Mouse (Mus musculus): ENCODE data around the gene A430033K04Rik. TPM values are rescaled to one million over a fixed set of nuclear protein-coding genes. Genes with fewer than 3 reads are reported as not detected.

A430033K04Rik gene
- polyA plus RNA-seq (2017; shearing (Covaris generic)), result 2.6 TPM

GRCm38 (mm10) chr5:138622645-138623477 lies at the start of gene A430033K04Rik:
A430033K04Rik (plus strand) TSS chr5:138622859.

DNA sequence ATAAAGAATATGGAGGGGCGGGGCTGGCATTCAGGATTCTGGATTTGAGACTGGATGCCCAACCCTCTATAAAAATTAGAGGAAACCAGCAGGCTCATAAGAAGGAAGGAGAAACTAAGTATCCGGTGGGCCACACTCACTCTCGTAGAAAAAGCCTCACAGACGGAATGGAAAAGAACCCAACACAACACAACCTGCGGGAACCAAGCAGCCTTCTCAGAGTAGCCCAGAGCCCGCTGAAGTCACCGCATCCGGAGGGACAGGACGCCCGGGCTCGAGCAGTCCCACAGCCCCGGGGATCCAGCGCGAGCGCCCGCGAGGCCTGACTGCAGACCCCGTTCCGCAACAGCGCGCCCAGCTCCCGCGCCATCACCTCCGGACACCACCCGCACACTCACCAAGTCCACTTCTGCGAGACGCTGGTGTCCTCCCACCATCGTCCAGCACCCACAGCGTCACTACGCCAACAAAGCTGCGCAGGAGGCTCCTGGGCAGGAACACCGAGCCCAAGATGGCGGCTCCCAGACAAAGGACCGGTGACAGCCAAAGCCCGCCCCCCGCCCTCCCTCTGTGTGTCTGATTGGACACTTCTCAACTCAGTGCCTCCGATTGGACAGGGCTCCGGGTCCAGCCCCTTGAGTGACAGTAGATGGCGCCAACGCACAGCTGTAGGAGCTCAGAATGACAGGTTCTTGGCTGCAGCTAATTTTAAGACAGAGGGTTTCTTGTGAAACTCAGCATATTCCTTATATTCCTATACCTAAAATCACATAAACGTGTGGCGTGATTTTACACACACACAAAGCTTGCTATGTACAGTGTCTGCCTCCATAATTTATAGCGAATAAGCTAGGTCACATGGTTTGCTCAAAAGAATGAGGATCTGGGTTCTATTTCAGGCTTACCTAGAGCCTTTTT lies 3.2 kb upstream of the A430033K04Rik start, which contains the start of gene Zfp68:
Gene Zfp68, minus strand, starts transcription at position 551 of the 918 bp plus-strand sequence.

Other genes starting within 250 kb of the A430033K04Rik start
- gene Zfp157, start 181.4 kb upstream of the A430033K04Rik start, polyA plus RNA-seq (2017; shearing (Covaris generic)), result 15.9 TPM
- not detected for gene 1700123K08Rik, start 58.1 kb upstream of the A430033K04Rik start, polyA plus RNA-seq (2017; shearing (Covaris generic))
- gene Zfp68, start 3.1 kb upstream of the A430033K04Rik start, polyA plus RNA-seq (2017; shearing (Covaris generic)), result 77.2 TPM
- 0.09 TPM for gene Fam20c, start 131.7 kb downstream of the A430033K04Rik start, polyA plus RNA-seq (2017; shearing (Covaris generic))
- not detected for gene Gm5294, start 197.2 kb downstream of the A430033K04Rik start, polyA plus RNA-seq (2017; shearing (Covaris generic))